Mouse (Mus musculus) c-Kit-negative CD71-positive TER-119-positive erythroid progenitor cells, embryonic 14.5 days (primary cell): ENCODE data around the gene Parg.
"Not testable (repeated sequence)": the region's sequence is repeated elsewhere in the genome, so short reads cannot be mapped to it uniquely, and the experiment has no call there.

Experiments
- DNase-seq: peaks from one replicate; pipeline ENCODE4 v3.0.0-alpha.2; 2013; ENCODE audit warnings: low read depth, low spot score

Parg gene

DNA sequence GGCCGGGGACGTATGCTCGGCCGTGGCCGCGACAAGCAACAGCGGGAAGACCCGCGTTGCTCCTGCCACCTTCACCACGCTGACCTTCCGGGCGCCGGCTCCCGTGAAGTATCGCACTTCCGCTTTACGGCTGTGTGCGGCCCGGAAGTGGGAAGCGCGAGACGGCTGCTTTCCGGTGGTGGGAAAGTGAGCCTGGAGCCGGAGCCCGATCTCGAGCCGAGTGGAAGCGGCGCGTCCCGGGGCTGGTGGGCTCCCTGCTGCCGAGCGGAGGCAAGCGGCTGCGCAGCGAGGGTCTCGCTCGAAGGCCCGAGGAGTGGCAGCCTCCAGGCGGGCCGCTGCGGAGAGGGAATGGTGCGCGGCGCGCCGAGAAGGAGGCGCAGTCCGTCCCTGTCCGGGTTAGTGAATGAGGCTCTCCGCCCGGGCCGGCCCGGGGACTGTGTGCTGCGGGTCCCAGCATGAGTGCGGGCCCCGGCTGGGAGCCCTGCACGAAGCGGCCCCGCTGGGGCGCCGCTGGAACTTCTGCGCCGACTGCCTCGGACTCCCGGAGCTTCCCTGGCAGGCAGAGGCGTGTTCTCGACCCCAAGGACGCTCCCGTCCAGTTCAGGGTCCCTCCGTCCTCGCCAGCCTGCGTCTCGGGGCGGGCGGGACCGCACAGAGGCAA is at the start of gene Parg, which contains the start of gene Timm23:
Parg (plus strand) TSS at position 159 of the 661 bp plus-strand sequence.
Timm23 (minus strand) TSS at position 108 of the 661 bp plus-strand sequence.
- DNase-seq: peak; percentile 67

- no peak for DNase-seq
These were observed 49.3 kb upstream of the Parg start for GRCm38 (mm10) chr14:32152243-32152965.

DNA sequence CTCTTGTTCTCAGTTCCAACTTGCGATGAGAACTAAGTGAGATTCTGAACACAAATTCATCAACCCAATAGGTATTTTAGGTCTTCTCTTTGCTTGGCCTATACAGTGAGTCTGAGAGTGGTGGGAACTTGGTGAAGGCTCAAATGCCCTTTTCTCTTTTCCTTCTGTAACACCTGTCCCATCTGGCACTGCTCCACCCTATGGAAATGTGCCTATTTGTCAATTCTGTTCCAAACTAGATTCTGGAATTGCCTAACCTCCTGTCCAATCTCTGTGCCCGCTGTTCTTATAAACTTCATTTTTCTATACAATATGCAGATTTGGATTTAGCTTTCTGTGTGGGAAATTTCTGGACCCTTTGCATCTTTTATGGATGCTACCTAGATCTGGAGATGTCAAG is 48.6 kb upstream of the Parg start:
- no peak for DNase-seq

DNA sequence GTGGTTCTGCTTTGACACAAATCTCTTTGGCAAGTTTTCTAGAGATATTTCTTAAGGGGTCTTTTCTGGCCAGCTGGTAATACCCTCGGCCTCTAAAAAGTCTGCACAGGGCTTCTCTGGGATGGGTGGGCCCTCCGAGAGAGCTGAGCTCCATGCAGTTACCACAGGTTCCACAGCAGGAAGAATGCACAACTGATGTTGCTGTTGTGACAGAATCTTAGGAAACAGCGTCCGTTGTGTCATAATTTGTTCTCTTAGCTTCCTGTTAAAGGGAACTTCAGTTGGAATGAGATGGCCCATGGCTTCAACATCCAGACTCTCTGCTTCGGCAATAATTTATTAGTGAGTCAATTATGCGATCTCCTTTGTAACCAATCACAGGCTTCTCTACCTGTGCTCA is 47.0 kb upstream of the Parg start:
- no peak for DNase-seq

DNA sequence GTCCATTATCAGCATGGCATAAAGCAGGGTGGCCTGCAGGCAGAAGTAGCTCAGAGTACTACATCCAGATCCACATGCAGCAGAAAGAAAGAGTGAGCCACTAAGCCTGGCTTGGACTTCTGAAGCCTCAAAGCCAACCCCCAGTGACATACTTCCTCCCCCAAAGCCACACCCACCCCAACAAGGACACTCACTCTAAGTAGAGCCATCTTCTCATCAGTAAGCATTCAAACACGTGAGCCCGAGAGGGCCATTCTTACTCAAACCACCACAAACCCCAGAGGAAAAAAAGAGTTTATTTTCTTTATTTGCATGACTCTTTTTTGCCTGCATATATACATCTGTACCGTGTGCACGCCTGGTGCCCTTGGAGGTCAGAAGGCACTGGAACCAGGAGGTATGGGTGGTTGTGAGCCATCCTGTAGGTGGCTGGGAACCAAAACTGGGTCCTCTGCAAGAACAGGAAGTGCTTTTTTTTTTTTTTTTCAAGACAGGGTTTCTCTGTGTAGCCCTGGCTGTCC is 42.5 kb upstream of the Parg start:
- DNase-seq: no peak

DNA sequence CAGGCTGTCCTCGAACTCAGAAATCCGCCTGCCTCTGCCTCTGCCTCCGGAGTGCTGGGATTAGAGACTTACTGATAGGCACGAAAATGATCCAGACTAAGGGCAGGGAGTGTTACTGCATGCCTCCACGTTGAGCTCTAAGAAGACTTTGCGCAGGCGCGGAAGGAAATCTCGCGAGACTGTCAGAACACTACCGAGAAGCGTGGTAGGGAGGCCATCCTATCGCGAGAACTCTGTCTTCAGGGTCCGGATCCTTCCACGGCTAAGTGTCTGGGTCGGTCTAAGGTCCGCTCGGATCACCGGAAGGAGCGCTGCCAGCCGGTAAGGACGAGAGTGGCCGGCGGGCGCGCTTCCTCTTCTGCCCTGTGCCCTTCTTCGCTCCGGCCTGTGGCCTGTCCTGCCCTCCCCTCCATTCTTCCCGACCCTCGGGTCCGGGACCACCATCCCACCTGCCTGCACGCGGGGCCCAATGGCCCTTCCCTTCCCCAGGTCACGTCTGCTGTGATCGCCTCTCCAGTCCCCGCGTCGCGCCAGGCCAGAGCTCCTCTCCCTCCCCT is 42.0 kb upstream of the Parg start, which contains the start of gene Ncoa4:
Ncoa4 (plus strand) TSS at position 176 of the 557 bp plus-strand sequence.
- peak; percentile 100 for DNase-seq

- no peak for DNase-seq
These were observed 41.2 kb upstream of the Parg start for GRCm38 (mm10) chr14:32160563-32160962.

DNA sequence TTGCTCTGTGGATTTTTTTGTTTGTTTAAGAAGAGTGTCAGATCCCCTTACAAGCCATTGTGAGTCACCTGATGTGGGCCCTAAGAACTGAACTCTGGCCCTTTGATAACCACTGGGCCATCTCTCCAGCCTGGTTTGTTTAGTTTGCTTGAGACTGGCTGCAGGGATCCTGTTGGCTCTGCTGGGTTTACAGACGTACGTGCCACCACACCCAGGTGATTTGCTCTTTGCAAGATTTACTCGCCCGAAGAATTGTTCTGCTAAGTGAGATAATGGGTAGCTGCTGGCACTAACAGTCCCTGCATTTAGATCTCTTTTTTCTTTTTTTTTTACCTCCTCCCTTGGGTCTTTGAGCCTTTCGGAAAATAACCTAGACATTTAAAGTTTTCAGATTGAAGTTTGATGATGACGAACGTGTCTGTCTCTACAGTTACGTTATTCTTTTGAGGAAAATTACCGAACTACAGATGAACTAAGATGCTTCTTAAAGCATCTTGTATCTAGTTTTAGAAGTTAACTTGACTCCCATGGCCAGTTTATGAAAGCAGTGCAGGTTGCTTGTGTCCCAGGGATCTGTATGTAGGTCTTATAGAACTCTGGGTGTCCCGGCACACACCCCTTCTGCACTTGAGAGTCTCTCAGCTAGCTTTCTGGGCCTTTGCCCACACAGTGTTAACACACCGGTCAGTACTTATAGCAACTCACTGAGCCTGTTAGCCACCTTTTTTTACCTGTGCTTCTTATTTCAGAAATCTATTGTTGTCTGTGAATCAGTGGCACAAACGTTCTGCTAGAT is 40.5 kb upstream of the Parg start:
- no peak for DNase-seq

DNA sequence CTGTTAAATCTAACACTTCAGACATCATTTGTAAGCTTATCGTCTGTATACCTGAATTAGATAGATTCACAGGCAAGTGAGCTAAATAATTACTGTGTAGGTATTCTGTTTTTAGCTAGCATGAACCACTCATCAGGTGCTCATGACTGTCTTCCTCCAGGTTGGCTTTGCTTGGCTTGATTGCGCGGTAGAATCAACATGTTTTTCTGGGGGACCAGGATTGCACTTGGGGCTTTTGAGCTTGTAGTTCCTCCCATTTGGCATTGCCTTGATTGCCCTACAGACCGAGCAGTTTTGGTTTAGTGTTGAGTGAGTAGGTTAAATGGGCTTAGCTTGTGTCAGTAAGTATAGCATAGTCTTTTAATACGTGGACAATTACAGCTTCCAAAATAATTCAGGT is 39.5 kb upstream of the Parg start:
- DNase-seq: no peak

DNA sequence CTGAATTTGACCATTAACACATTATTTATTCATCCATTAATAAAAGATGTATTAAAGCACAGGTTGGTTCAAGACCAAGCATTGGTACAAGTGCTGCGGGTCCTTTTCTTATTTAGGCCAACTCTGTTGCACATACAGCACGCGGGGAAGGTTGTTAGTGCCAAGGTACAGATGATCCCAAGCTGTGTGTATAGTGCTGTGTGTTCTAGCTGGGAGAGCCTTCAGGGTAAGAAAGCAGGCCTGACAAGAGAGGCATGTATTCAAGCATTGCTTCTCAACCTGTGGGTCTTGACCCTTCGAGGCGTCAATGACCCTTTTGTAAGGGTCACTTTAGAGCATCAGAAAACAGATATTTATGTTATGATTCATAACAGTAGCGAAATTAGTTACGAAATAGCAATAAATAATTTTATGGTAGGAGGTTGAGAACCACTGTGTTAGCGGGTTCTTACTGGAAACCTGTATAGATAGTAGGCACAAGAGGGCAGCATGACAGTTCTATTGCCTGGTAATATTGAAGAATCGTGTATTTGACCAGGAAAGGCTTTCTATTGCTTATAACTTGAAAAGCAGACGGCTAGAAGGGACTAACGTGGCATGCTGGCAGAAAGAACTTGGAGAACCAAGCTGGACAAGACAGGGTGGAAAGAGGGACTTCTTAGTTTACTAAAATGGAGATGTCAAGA is 38.4 kb upstream of the Parg start:
- no peak for DNase-seq

GRCm38 (mm10) chr14:32164173-32165051 is 37.3 kb upstream of the Parg start:
- DNase-seq: no peak

GRCm38 (mm10) chr14:32165278-32166061 is 36.3 kb upstream of the Parg start:
- peak; percentile 81 for DNase-seq

DNA sequence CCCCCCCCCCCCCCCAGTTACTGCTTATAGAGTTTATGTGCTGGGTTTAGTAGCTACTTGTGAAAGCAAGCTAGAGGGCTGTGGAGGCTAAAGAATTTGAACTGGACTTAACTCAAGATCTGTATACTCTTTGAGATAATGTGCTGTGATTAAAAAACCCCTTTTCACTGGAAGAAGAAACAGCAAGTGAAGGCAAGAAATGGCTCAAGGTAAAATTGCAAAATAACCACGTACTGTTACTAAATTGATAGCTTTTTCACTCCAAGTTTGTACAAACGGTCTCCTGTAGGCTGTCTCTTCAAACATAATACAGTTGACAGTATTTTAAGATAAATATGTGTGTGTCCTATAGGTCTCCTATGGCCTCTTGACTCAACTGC is 35.7 kb upstream of the Parg start:
- no peak for DNase-seq

DNA sequence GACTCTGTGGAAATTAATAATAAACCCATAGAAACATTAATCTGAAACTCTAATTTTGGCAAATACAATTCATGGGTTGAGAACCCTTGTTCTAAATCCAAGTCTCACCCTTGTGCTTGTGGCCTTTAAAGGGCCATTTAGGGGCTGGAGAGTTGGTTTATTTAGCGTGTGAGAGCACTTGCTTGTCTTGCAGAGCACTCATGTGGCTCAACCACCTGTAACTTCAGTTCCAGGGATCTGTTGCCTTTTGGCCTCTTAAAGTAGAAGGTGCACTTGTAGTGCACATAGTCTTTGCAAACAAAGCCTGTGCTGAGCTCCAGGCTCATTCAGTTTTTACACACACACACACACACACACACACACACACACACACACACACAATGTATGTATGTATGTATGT is 34.9 kb upstream of the Parg start:
- no peak for DNase-seq

GRCm38 (mm10) chr14:32167326-32167725 is 34.4 kb upstream of the Parg start:
- no peak for DNase-seq

DNA sequence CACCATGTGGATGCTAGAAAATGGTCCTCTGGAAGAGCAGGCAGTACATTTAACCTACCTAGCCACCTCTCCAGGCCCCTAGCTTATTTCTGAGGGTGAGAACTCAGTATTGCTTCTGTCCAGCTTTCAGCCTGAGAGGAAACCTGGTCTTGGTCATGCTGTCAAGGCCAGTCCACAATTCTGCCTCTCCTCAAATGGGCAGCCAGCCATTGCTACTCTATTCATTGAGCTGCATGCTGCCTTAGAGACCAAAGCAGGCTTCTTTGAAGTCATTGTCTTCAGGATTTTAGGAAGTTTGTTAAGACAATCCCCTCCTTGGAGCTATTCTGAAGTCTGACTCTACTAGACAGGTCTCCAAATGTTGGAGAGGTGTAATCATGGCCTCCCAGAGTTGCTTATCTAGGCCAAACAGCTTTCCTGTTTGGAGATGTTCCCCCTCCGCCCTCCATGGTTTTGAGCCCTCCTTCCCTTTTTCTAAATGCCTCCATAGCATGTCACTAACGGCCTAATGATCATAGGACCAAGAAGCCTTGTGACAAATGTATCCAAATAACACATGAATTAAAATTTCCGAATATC is 33.0 kb upstream of the Parg start:
- DNase-seq: peak; percentile 88

DNA sequence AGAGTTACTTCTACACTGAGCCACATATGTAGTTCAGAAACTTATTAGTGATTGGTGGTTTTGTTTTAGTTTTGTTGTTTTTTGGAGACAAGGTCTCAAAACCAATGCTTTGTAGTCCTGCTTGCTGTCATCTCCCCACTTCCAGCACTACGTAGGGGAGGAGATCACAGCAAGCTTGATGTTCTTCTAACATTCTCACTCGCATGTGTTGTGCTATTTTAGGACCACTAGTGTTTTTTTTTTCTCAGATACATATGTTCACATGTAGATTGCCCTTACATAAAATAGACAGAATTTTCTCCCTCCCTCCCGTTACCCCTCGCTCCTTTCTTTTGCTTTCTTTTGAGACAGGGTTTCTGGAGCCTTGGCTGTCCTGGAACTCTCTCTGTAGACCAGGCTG is 31.6 kb upstream of the Parg start:
- no peak for DNase-seq

- no peak for DNase-seq
These were observed 26.4 kb upstream of the Parg start for GRCm38 (mm10) chr14:32175310-32175709.

GRCm38 (mm10) chr14:32176590-32176989 is 25.2 kb upstream of the Parg start:
- not testable (repeated sequence) for DNase-seq
